ENCODE assay signal across 2 mouse cellular contexts in the genomic region with DNA sequence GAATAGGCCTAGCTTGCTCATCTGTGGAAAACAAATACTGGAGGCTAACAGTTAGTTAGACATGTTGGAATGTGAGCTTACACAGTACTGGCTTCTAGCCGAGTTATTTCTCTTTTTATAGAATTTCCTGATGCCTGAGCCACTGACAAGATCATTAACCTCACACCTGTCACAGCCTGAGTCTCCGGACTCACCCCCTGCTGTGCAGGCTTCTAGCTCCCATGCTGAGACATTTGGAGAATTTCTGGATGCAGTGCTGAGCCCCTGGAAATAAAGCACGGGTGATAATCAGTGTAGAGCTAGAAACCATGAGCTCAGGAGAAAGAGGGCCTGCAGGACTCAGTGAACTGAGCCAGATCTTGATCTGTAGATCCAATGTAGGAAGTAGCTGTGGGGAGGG.
A peak's percentile ranks its signal among the peaks of the same experiment; 100 is the strongest.
TF ChIP-seq lines count a peak whose summit lies in the region.

No protein-coding gene starts in this region.

TF ChIP-seq in MEL, 35 proteins besides CTCF, POLR2A, EP300 and RAD21 (continued from another document):
- no peak for TF ChIP-seq NELFE (IDR thresholded peaks at IDR 0.05; ENCODE audit: low read depth, low read length)
- TF ChIP-seq ZNF384 (IDR thresholded peaks at IDR 0.05; ENCODE audit: low read depth, low read length), result no peak
- TF ChIP-seq MAX (IDR thresholded peaks at IDR 0.05; ENCODE audit: low read length), result no peak
- no peak for TF ChIP-seq TAL1 (IDR thresholded peaks at IDR 0.05; ENCODE audit: low read length)
- TF ChIP-seq ETS1 (IDR thresholded peaks at IDR 0.05; ENCODE audit: low read depth, low read length), result no peak
- TF ChIP-seq HCFC1 (IDR thresholded peaks at IDR 0.05; ENCODE audit: low read depth, low read length), result no peak
- TF ChIP-seq SMC3 (IDR thresholded peaks at IDR 0.05; ENCODE audit: low read depth, low read length), result no peak
- TF ChIP-seq MYC (IDR thresholded peaks at IDR 0.05; ENCODE audit: low read depth, low read length), result no peak
- no peak for TF ChIP-seq E2F4 (IDR thresholded peaks at IDR 0.05; ENCODE audit: borderline replicate concordance, low read depth, low read length)
- no peak for TF ChIP-seq MAZ (IDR thresholded peaks at IDR 0.05; ENCODE audit: low read depth, low read length)
TF ChIP-seq in MEL: peak in this region for 0.

TF ChIP-seq in myocyte, 11 proteins besides CTCF, POLR2A, EP300 and RAD21 (continued from another document):
- peak; percentile 59 to 89 (median 87) for TF ChIP-seq MYOG (IDR thresholded peaks at IDR 0.05; ENCODE audit: control insufficient read depth in 1 of 3, insufficient read depth in 1 of 3, insufficient read length in 2 of 3, low read depth in 2 of 3)
